Mouse (Mus musculus): ENCODE data around the gene Cdh22. TPM values are rescaled to one million over a fixed set of nuclear protein-coding genes. Genes with fewer than 3 reads are reported as not detected.

The Cdh22 gene
- polyA plus RNA-seq, 1 experiment from 2014 or later = 1.3 TPM

Other genes starting within 250 kb of the Cdh22 start
- gene Ncoa5, start 200.0 kb downstream of the Cdh22 start, polyA plus RNA-seq (2014; fragmentation: Nextera tagmentation; extraction: Ambion mirVana) = 64.9 and 71.9 TPM in 2 replicates
- gene Cd40, start 179.2 kb downstream of the Cdh22 start, polyA plus RNA-seq (2014; fragmentation: Nextera tagmentation; extraction: Ambion mirVana) = 5.3 and 6.1 TPM in 2 replicates
- gene 1700025C18Rik, start 144.1 kb downstream of the Cdh22 start, polyA plus RNA-seq (2014; fragmentation: Nextera tagmentation; extraction: Ambion mirVana) = not detected in 2 replicates
- gene Slc35c2, start 53.0 kb upstream of the Cdh22 start, polyA plus RNA-seq (2014; fragmentation: Nextera tagmentation; extraction: Ambion mirVana) = 38.6 and 41.8 TPM in 2 replicates
- 85.9 and 92.9 TPM in 2 replicates for gene Elmo2, start 91.6 kb upstream of the Cdh22 start, polyA plus RNA-seq (2014; fragmentation: Nextera tagmentation; extraction: Ambion mirVana)
- gene Zfp663, start 133.9 kb upstream of the Cdh22 start, polyA plus RNA-seq (2014; fragmentation: Nextera tagmentation; extraction: Ambion mirVana) = 2.7 and 4.9 TPM in 2 replicates
- gene Zfp334, start 153.4 kb upstream of the Cdh22 start, polyA plus RNA-seq (2014; fragmentation: Nextera tagmentation; extraction: Ambion mirVana) = 19.9 and 22.0 TPM in 2 replicates
- 0.13 and 0.29 TPM in 2 replicates for gene Ocstamp, start 165.6 kb upstream of the Cdh22 start, polyA plus RNA-seq (2014; fragmentation: Nextera tagmentation; extraction: Ambion mirVana)
- 0.27 and 0.43 TPM in 2 replicates for gene Slc13a3, start 238.4 kb upstream of the Cdh22 start, polyA plus RNA-seq (2014; fragmentation: Nextera tagmentation; extraction: Ambion mirVana)